Mouse (Mus musculus) limb, embryonic 12.5 days (tissue): ENCODE data around the gene Ttyh1. TPM values are rescaled to one million over a fixed set of nuclear protein-coding genes. Genes with fewer than 3 reads are reported as not detected.

Source experiments
- ATAC-seq: fragments of 200-750 bp; cut with Nextera tagmentation; 2 replicates; pipeline ENCODE4 v1.8.0; 2017; ENCODE audit warnings: low read depth, moderate TSS enrichment; ENCODE audit not compliant: insufficient number of reproducible peaks, insufficient read depth, low FRiP score, low TSS enrichment
- H3K27ac ChIP-seq: fragments of 300-500 bp; sonication (generic); 2 replicates; pipeline ENCODE4 v1.5.1; 2016; ENCODE audit warnings: mild to moderate bottlenecking, moderate library complexity
- H3K27me3 ChIP-seq: fragments of 300-500 bp; sonication (generic); 2 replicates; pipeline ENCODE4 v1.6.1; 2016; ENCODE audit warnings: mild to moderate bottlenecking, moderate library complexity
- H3K36me3 ChIP-seq: fragments of 300-500 bp; sonication (generic); 2 replicates; pipeline ENCODE4 v1.6.1; 2016; ENCODE audit warnings: mild to moderate bottlenecking, moderate library complexity
- H3K4me1 ChIP-seq: fragments of 300-500 bp; sonication (generic); replicated peaks from 2 replicates; pipeline ENCODE4 v1.6.1; 2016
- H3K4me2 ChIP-seq: fragments of 300-500 bp; sonication (generic); 2 replicates; pipeline ENCODE4 v1.6.1; 2016; ENCODE audit warnings: mild to moderate bottlenecking, moderate library complexity
- H3K4me3 ChIP-seq: fragments of 300-500 bp; sonication (generic); replicated peaks from 2 replicates; pipeline ENCODE4 v1.5.1; 2016; ENCODE audit warnings: mild to moderate bottlenecking
- H3K9ac ChIP-seq: fragments of 300-500 bp; sonication (generic); replicated peaks from 2 replicates; pipeline ENCODE4 v1.6.1; 2016; ENCODE audit warnings: mild to moderate bottlenecking, moderate library complexity
- H3K9me3 ChIP-seq: fragments of 300-500 bp; sonication (generic); 2 replicates; pipeline ENCODE4 v1.6.1; 2016; ENCODE audit warnings: mild to moderate bottlenecking, moderate library complexity
- WGBS: fragments of 180-500 bp; shearing (Covaris S2); methylation state at CpG from one replicate; pipeline ENCODE4 v1.1.7; 2016; 5-methylcytosine and 5-hydroxymethylcytosine counted together
- polyA plus RNA-seq: library from polyadenylated mRNA; unstranded; fragments of >200 nt; fragmentation: Nextera tagmentation; extraction: Ambion mirVana; gene quantifications from 2 replicates; pipeline ENCODE4 v1.2.1, GENCODE M21; 2016

The Ttyh1 gene
- polyA plus RNA-seq, 1 experiment from 2014 or later, result 1.9 TPM

DNA sequence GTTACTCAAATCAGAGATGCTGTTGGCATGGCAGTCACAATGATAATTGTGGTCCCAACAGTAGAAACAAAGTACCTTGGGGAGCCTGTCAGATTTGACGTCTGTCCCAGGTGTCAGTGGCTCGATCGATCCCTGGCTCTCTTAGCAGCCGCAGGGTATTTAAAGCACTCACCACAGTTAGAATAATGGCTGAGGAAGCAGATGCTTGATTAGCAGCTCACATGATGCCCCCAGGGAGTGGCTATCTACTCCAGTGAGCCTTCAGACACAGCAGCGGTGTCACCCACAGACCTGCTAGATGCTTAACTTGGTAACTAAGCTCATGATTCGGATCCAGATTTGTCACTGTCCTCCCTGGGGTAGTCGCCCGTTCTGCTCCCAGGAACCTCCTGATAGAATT, 28.0 kb upstream of the Ttyh1 start:
- H3K4me2 ChIP-seq, result no peak overlapping the region
- no peaks in the 10 kb centered on the region for H3K9me3 ChIP-seq
- H3K9ac ChIP-seq, result no peak overlapping the region
- no peak overlapping the region for H3K27ac ChIP-seq
- H3K4me1 ChIP-seq, result no peaks in the 10 kb centered on the region
- H3K4me3 ChIP-seq, result no peak overlapping the region
- no peaks in the 10 kb centered on the region for H3K36me3 ChIP-seq
- WGBS, result 58% methylated on average over 8 of the region's 8 CpGs
- H3K27me3 ChIP-seq, result no peaks in the 10 kb centered on the region
- no peak for ATAC-seq

DNA sequence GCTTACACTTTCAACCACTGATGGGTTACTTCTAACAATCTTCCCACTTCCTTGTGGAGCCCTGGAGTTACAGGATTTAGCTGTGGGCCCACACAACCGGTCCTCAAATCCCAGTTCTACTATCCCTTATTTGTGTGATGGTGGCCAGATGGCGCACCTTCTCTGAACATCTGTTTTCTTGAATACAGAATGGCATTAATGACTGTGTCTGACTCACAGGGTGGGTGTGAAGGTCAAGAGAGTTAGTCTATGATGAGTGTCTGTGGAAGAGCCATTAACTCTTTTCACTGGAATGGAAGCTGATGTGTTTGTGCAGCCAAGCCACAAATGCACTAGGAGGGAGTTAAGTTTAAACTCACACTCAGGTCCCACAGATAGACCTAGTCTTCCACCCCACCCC, 20.9 kb upstream of the Ttyh1 start:
- Histone ChIP-seq H3K27me3 (no peaks in the 10 kb centered on the region), H3K4me2 (no peak overlapping the region), H3K9me3 (no peaks in the 10 kb centered on the region), H3K27ac (no peak overlapping the region), H3K36me3 (no peaks in the 10 kb centered on the region), H3K9ac (no peak overlapping the region), H3K4me3 (no peak overlapping the region), H3K4me1 (no peaks in the 10 kb centered on the region)
- ATAC-seq, result no peak
- 74% methylated on average over 2 of the region's 2 CpGs for WGBS

DNA sequence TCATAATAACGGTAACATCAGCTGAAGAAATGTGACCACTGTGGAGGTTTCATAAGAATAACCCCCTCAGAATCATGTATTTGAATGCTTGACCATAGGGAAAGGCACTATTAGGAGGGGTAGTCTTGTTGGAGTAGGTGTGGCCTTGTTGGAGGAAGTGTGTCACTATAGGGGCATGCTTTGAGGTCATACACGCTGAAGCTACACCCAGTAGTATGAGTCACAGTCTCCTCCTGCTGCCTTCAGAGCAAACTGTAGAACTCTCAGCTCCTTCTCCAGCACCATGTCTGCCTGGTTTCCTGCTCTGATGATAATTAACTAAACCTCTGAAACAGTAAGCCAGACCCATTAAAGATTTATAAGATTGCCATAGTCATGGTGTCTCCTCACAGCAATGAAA, 20.4 kb upstream of the Ttyh1 start:
- 83% methylated on average over 2 of the region's 2 CpGs for WGBS
- no peak overlapping the region for H3K4me2 ChIP-seq
- H3K36me3 ChIP-seq, result no peaks in the 10 kb centered on the region
- no peak overlapping the region for H3K9ac ChIP-seq
- H3K9me3 ChIP-seq, result no peaks in the 10 kb centered on the region
- no peak overlapping the region for H3K4me3 ChIP-seq
- H3K27me3 ChIP-seq, result no peaks in the 10 kb centered on the region
- no peak overlapping the region for H3K27ac ChIP-seq
- ATAC-seq, result no peak
- no peaks in the 10 kb centered on the region for H3K4me1 ChIP-seq

DNA sequence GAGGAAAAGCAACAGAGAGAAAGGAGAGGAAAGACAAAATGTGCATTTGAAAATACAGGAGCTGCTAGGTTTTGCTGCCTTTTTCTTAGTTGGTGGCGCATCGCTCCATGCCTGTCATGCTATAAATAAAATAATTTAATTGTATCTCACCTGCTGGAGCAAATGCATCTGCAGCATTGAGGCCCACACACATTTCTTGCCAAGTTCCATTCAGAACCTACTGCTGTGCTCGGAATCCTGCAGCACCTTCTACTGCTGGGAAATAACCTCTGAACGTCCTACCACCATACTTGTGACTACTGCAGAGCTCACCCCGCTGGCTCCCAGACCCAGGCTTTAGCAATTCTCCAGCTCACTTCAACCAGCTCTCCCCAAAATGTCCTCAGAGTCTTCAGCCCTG, 18.1 kb upstream of the Ttyh1 start:
- Histone ChIP-seq H3K4me1 (no peaks in the 10 kb centered on the region), H3K4me3 (no peak overlapping the region), H3K9ac (no peak overlapping the region), H3K27me3 (no peaks in the 10 kb centered on the region), H3K36me3 (no peaks in the 10 kb centered on the region), H3K9me3 (no peaks in the 10 kb centered on the region), H3K4me2 (no peak overlapping the region), H3K27ac (no peak overlapping the region)
- ATAC-seq, result no peak
- WGBS, result 79% methylated on average over 5 of the region's 5 CpGs

DNA sequence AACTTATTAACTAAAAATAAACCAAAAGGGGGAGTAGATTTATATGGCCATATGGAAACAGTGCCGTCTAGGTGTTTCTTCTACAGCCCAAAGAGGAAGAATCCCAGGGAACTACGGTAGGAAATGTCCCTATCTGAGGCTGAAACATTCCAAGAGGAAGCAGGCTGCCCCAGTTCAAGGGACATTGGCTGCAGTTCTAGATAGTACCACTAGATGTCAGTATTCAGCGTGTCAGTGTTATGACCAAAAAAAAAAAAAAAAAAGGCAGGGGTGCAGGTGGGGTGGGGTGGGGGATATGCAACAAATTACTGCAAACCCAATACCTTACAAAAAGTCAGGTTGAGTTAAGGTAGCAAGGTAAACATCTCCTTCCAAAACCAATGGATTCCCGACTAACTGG, 15.8 kb upstream of the Ttyh1 start:
- Histone ChIP-seq H3K4me1 (no peaks in the 10 kb centered on the region), H3K9me3 (no peaks in the 10 kb centered on the region), H3K4me3 (no peak overlapping the region), H3K36me3 (no peaks in the 10 kb centered on the region), H3K9ac (no peak overlapping the region), H3K4me2 (no peak overlapping the region), H3K27ac (no peak overlapping the region), H3K27me3 (no peaks in the 10 kb centered on the region)
- no peak for ATAC-seq
- WGBS, result 22% methylated on average over 4 of the region's 4 CpGs

DNA sequence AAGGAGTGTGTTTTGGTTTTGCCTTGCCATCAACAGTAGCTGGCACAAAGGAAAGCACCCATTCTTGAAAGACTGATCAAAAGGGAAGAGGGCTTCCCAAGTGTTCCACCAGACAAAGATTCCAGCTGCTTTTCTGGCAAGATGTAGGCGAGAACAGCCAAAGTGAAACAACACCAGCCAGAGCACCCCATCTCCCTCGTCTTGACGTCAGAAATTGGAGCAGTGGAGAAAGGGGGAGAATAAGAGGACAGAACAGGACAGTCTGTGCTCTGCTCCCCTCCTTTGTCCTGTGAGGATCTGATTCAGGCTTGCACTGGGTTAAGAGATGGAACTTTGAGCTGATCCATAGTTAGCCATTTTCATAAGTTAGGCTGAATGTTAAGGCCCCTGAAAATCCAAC, 7.4 kb upstream of the Ttyh1 start:
- H3K9me3 ChIP-seq, result no peaks in the 10 kb centered on the region
- no peaks in the 10 kb centered on the region for H3K27me3 ChIP-seq
- no peaks in the 10 kb centered on the region for H3K36me3 ChIP-seq
- no peak overlapping the region for H3K9ac ChIP-seq
- no peak overlapping the region for H3K4me2 ChIP-seq
- no peak overlapping the region for H3K27ac ChIP-seq
- no peak overlapping the region for H3K4me3 ChIP-seq
- ATAC-seq, result no peak
- WGBS, result 59% methylated on average over 3 of the region's 3 CpGs
- H3K4me1 ChIP-seq, result no peaks in the 10 kb centered on the region

DNA sequence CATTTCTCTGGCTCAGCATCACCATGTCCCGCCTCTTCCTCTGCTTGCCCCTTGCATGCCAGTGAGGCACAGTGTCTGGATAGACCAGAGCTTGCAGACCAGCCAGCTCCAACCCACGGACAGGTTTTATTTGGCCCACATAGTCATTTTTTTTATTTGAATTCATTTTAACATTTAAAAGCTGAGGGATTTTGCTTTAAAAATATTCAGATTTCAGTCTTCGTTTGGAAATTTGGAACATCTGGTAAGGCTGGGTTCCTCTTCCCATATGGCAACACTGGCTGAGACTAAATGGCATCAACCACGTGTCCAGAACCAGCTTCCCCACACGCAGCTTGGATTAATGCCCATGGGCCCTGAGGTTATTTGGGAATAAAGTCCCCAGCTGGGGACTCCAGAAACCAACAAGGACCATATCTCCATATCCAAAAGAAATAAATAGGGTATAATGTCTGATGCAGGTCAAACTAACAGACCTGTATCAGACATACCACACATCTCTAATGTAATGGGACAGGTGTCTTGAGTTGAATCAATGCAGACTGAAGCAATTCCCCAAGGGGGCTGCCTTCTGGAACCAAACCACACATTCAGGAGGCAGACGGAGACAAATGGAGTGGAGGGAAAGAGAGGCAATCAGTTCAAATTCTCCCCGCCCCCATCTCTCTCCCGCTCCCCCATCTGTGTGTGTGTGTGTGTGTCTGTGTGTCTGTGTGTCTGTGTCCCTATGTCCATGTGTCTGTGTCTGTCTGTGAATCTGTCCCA, 2.0 kb upstream of the Ttyh1 start:
- 63% methylated on average over 8 of the region's 8 CpGs for WGBS
- no peaks in the 10 kb centered on the region for H3K36me3 ChIP-seq
- H3K9ac ChIP-seq, result no peak overlapping the region
- no peak overlapping the region for H3K27ac ChIP-seq
- no peak overlapping the region for H3K4me2 ChIP-seq
- H3K4me1 ChIP-seq, result peaks cover 5% of the 10 kb centered on the region
- H3K4me3 ChIP-seq, result no peak overlapping the region
- no peak for ATAC-seq
- H3K9me3 ChIP-seq, result no peaks in the 10 kb centered on the region
- peaks cover 42% of the 10 kb centered on the region for H3K27me3 ChIP-seq

DNA sequence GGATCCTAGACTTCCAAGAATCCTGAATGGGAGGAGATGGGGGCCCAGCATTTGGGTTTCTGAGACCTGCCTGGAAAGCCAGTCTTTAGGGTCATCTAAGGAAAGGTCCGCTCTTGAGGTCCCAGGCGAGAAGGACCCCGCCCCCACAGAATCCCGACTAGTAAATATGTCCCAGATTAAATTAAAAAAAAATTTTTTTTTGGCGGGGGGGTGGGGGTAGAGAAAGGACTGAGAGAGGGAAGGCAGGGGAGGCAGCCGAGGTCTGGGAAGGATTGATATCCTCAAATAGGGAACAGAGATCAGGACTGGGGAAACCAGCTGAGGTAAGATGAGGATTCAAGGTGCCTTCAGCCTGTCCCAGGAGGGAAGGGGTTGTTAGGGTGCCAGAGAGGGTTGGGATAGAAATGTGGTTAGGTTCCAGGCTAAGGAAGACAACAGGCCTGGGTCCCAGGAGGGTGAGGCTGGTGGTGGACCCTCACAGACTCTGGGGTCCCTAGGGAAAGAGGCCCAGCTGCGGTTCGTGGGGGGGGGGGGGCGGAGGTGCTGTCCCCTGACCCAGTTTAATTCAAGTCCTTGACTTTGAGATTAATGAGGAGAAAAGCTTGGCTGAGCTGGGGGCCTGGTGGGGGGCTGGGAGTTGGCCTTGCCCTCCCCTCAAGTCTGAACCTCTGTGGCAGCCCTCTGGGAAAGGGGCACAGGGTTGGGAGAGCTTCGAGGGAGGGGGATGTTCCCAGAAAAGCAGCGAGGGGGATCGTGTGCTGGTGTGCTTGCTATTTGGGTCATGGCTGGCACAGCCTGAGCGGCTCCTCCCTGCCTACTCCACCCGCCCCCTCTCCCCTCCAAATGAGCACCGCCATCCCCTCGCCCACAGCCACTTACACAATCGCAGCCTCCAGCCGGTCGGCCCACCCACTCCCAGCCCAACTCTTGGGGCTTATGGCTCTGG, 1.0 kb downstream of the Ttyh1 start:
- no peaks in the 10 kb centered on the region for H3K9me3 ChIP-seq
- peaks cover 57% of the 10 kb centered on the region for H3K27me3 ChIP-seq
- H3K36me3 ChIP-seq, result no peaks in the 10 kb centered on the region
- no peak overlapping the region for H3K27ac ChIP-seq
- H3K4me3 ChIP-seq, result peak overlapping the region; percentile 42; the same call in 1 of the 2 replicates
- ATAC-seq, result no peak
- peaks cover 14% of the 10 kb centered on the region for H3K4me1 ChIP-seq
- peak overlapping the region; percentile 68 for H3K4me2 ChIP-seq
- no peak overlapping the region for H3K9ac ChIP-seq
- WGBS, result 18% methylated on average over 19 of the region's 19 CpGs

DNA sequence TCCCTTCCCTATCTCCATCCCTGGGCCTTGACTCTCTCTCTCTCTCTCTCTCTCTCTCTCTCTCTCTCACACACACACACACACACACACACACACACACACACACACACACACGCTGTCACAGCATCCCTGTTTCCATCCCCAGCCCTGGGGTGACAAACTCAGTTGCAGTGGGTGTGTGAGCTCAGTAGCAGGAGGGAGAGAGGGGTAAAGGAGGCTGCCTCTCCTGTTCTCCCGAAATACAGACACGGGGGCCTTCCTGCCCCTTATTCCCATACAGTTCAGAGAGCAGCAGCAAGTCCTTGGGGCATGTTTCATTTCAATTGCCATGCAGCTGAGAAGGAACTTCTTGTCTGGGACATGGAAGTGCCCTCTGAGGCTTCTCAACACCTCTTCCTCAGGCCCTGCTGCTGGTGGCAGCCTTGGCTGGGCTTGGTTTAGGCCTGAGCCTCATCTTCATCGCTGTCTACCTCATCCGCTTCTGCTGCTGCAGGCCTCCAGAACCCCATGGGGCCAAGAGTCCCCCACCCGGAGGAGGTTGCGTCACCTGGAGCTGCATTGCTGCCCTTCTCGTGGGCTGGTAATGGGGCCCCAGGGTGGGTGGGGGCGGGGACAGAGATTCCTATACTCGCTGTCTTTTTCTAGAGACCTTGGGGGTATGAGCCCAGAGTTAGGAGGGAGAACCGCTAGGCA, 3.0 kb downstream of the Ttyh1 start:
- Histone ChIP-seq H3K4me2 (no peak overlapping the region), H3K36me3 (no peaks in the 10 kb centered on the region), H3K9ac (no peak overlapping the region), H3K9me3 (no peaks in the 10 kb centered on the region), H3K4me1 (peaks cover 14% of the 10 kb centered on the region), H3K4me3 (no peak overlapping the region), H3K27me3 (peaks cover 61% of the 10 kb centered on the region), H3K27ac (no peak overlapping the region)
- ATAC-seq, result no peak
- WGBS, result 63% methylated on average over 11 of the region's 11 CpGs

DNA sequence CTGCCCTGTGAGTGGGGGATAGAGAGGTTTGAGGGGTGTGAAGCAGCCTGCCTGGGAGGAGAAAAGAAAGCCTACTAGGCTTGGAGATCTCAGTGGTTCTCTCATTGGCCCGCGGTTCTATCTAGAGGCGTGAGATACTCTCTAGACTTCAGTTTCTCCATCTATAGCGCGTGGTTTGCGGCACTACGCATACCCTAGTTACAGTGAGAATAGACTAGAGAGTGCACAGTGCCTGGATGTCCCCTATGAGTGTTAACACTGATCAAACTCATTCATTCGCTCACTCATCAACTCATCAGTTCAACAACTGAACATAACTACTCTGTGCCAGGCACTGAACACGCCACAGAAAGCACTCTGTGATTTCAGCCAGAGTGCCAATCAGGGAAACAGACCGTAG, 3.6 kb downstream of the Ttyh1 start:
- Histone ChIP-seq H3K4me2 (no peak overlapping the region), H3K4me3 (no peak overlapping the region), H3K27me3 (peaks cover 61% of the 10 kb centered on the region), H3K36me3 (no peaks in the 10 kb centered on the region), H3K9me3 (no peaks in the 10 kb centered on the region), H3K9ac (no peak overlapping the region), H3K27ac (no peak overlapping the region), H3K4me1 (peaks cover 14% of the 10 kb centered on the region)
- 88% methylated on average over 10 of the region's 10 CpGs for WGBS
- no peak for ATAC-seq

DNA sequence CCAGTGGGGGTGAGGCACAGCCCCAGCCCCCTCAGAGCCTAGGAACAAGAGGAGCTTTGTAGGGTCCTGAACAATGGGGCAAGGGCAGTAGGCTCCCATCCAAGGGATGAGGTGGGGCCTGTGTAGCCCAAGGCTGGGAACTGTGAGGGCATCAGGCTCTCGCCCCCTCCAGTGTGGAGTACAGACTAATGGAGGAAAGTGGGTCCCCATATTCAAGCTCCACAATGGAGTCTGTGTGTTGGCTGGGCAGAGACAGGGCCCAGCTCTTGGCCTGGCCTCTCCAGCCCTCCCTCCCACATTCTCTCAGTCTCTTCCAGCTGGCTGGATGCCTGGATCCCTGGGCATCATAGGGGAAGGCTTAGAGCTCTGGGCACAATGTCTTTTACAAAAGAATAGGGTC, 4.5 kb downstream of the Ttyh1 start:
- Histone ChIP-seq H3K27me3 (peaks cover 54% of the 10 kb centered on the region), H3K9ac (no peak overlapping the region), H3K4me1 (peaks cover 14% of the 10 kb centered on the region), H3K27ac (no peak overlapping the region), H3K4me2 (no peak overlapping the region), H3K4me3 (no peak overlapping the region), H3K9me3 (no peaks in the 10 kb centered on the region), H3K36me3 (no peaks in the 10 kb centered on the region)
- 90% methylated on average over 1 of the region's 1 CpGs for WGBS
- ATAC-seq, result peak; percentile 43; the same call in 1 of the 2 replicates
